Mouse (Mus musculus): ENCODE measurements around the gene Nsg1.

The Nsg1 gene

GRCm38 (mm10) chr5:38146524-38146923 is 13.2 kb downstream of the Nsg1 start:
- no peak for DNase-seq (ENCODE audit: low read depth, low spot score)

GRCm38 (mm10) chr5:38140893-38141292 is 18.8 kb downstream of the Nsg1 start:
- DNase-seq (ENCODE audit: low read depth, low spot score) = no peak

DNA sequence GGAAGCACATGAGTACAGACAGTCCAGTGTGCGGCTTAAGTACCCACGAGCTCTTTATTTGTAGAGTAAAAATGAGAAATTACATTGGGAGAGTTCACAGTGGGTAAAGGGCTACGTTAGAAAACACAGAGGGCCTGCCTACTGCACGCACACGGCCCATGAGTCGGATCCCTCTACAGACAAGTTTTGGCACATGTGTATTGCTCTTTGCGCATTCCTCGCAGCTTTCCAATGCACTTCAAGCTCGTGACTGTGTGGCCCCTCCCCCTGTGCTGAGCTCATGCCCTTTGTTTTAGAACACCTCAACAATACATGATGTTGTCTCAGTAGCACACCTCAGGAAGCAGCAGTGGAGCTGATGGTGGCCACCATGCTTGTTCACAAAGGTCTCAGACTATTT is 22.5 kb downstream of the Nsg1 start:
- no peak for DNase-seq (ENCODE audit: low read depth, low spot score)

- DNase-seq (ENCODE audit: low read depth, low spot score) = no peak
These were observed 23.5 kb downstream of the Nsg1 start for GRCm38 (mm10) chr5:38136247-38136646.

DNA sequence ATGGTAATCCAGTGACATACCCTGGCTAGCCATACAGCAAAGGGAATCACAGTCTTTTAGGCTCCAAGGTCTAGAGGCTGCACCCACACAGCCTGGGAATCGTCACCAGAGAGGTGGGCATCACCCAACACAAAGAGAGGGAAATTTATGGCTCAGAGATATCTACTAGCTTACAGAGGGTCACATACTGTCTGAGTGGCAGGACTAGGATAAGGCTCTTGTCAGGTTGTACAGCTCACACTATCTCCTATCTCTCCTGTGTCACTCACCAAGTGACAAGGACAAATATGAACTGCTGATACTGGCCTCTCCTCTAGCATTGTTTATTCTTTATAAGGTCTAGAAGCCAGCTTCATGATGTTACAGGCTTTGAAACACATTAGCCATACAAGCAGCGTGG is 30.4 kb downstream of the Nsg1 start:
- no peak for DNase-seq (ENCODE audit: low read depth, low spot score)

- DNase-seq (ENCODE audit: low read depth, low spot score) = no peak
These were observed 33.0 kb downstream of the Nsg1 start for GRCm38 (mm10) chr5:38126519-38127306.

DNA sequence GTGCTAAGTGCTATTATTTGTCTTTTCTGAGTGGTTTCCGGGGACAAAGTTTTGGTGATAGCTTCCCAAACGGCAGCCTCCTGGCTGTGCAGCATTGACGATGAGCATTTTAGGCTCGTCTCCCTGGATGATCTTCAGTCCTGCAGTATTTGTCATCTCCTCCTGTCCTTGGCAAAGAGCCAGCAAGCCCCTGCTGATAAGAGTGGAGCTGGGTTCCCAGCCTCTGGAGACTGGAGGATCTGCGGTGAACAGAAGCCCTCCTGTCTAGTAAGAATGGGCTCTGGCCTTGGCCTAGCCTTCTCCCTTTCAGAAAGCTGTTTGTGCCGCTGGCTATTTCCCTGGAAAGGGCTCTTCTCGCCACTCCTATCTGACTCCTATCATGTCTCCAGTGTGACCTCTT is 38.0 kb downstream of the Nsg1 start:
- no peak for DNase-seq (ENCODE audit: low read depth, low spot score)

- no peak for DNase-seq (ENCODE audit: low read depth, low spot score)
These were observed 40.4 kb downstream of the Nsg1 start for GRCm38 (mm10) chr5:38119268-38119667.

- no peak for DNase-seq (ENCODE audit: low read depth, low spot score)
These were observed 42.7 kb downstream of the Nsg1 start for GRCm38 (mm10) chr5:38117056-38117455.

- no peak for DNase-seq (ENCODE audit: low read depth, low spot score)
These were observed 45.2 kb downstream of the Nsg1 start for GRCm38 (mm10) chr5:38114526-38114925.

- no peak for DNase-seq (ENCODE audit: low read depth, low spot score)
These were observed 52.9 kb downstream of the Nsg1 start for GRCm38 (mm10) chr5:38106807-38107206.

DNA sequence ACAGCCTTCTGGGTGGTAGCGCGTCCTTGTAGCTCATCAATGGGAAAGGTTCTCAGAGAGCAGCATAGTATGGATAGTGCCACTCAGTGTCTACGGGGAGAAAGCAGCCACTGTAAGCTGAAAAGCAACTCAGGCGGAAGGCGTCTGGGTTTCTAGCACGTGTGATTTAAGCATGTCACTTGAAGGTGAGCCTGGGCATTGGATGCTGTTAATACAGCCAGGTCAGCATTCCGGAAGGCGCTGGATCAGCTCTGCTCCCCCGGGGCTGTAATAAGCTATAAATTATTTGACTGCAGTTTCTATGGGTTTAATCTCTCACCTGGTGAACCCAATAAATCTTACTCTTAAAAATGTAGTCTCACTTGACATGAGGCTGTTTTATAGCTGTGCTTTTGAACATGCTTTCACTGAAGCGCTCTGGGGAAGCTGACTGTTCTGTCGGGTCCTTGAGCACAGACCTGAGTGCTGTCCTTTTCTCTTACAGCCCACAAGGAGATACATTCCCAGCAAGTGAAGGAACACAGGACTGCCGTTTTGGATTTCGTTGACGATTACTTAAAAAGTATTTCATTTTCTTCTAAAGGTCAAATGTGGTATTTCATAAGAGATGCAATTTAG is 53.5 kb downstream of the Nsg1 start:
- no peak for DNase-seq (ENCODE audit: low read depth, low spot score)

- DNase-seq (ENCODE audit: low read depth, low spot score) = no peak
These were observed 56.8 kb downstream of the Nsg1 start for GRCm38 (mm10) chr5:38102945-38103344.

DNA sequence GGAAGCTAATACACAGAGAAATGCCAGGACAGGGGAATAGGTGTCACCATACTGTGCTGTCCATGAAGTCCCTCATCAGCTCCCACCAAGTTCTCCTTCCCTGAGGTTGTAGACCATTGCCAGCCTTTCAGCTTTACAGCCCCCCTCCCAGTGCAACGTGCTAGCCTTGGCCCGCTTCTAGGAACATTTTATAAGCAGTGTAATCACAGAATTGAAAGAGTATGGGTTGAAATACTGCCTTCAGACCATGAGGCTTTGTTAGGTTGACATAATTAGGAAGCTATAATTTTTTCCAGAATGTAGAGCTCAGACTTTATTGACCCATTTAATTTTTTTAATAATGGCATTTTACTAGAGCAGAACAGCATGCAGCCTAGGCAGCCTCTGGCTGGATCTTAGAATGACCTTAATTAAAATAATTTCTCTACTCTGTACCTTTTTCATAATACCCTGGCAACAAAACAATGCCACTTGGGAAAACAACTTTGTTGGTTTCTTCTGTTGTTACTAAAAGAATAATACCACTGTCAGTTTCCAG is 60.5 kb downstream of the Nsg1 start:
- no peak for DNase-seq (ENCODE audit: low read depth, low spot score)

- DNase-seq (ENCODE audit: low read depth, low spot score) = no peak
These were observed 62.1 kb downstream of the Nsg1 start for GRCm38 (mm10) chr5:38097501-38098093.

DNA sequence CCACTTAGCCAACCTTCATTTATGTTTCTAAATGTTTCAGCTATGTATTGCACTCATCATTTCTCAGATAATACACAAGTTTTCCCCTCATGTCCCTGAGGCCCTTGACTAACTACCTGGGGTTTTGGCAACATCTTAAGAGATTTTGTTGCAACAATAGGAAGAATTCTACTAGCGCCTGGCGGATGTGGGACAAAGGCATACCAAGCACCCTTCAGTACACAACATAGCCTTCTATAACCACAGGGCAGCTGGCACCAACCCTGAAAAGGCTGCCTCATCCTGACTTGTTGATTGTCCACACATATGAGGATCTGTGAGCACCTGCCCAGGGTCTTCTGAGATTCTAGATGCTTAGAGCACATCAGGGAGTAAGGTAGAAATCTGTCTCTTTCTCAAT is 65.4 kb downstream of the Nsg1 start:
- DNase-seq (ENCODE audit: low read depth, low spot score) = no peak

GRCm38 (mm10) chr5:38091966-38092304 is 67.8 kb downstream of the Nsg1 start:
- DNase-seq (ENCODE audit: low read depth, low spot score) = no peak

GRCm38 (mm10) chr5:38091046-38091965 is 68.4 kb downstream of the Nsg1 start:
- DNase-seq (ENCODE audit: low read depth, low spot score) = peak; percentile 21

GRCm38 (mm10) chr5:38090581-38090980 is 69.1 kb downstream of the Nsg1 start:
- DNase-seq (ENCODE audit: low read depth, low spot score) = no peak

GRCm38 (mm10) chr5:38090111-38090510 is 69.6 kb downstream of the Nsg1 start:
- DNase-seq (ENCODE audit: low read depth, low spot score) = no peak

Data from c-Kit-negative CD71-positive TER-119-positive erythroid progenitor cells, embryonic 14.5 days (primary cell).